Mouse (Mus musculus) liver (tissue): ENCODE measurements around the gene Gstm2.

Source experiments
- DNase-seq: peaks from one replicate; pipeline ENCODE4 v3.0.0-alpha.2; 2020; ENCODE audit warnings: mixed read lengths

Gstm2 gene

GRCm38 (mm10) chr3:107939830-107940229, 46.4 kb downstream of the Gstm2 start:
- no peak for DNase-seq

GRCm38 (mm10) chr3:107939403-107939802, 46.9 kb downstream of the Gstm2 start:
- peak; percentile 57 for DNase-seq

- no peak for DNase-seq
Measured at GRCm38 (mm10) chr3:107935888-107936287, 50.4 kb downstream of the Gstm2 start.

- no peak for DNase-seq
Measured at GRCm38 (mm10) chr3:107935268-107935667, 51.0 kb downstream of the Gstm2 start.

GRCm38 (mm10) chr3:107932128-107932527, 54.1 kb downstream of the Gstm2 start:
- no peak for DNase-seq
